Mouse (Mus musculus) lung, adult 2 months (tissue): Measurements from ENCODE around the gene Zbtb48.

Experiments used
- CTCF ChIP-seq: fragments of 200-500 bp; IDR thresholded peaks from 2 replicates; pipeline ENCODE4 v1.5.1; 2011; ENCODE audit warnings: mild to moderate bottlenecking, low read length, control low read depth; ENCODE audit not compliant: insufficient read depth
- POLR2A ChIP-seq: fragments of 200-500 bp; IDR thresholded peaks from 2 replicates; pipeline ENCODE4 v1.6.1; 2011; ENCODE audit warnings: low read depth, mild to moderate bottlenecking, control low read depth, low read length, borderline replicate concordance; ENCODE audit errors: extremely low read depth

DNA sequence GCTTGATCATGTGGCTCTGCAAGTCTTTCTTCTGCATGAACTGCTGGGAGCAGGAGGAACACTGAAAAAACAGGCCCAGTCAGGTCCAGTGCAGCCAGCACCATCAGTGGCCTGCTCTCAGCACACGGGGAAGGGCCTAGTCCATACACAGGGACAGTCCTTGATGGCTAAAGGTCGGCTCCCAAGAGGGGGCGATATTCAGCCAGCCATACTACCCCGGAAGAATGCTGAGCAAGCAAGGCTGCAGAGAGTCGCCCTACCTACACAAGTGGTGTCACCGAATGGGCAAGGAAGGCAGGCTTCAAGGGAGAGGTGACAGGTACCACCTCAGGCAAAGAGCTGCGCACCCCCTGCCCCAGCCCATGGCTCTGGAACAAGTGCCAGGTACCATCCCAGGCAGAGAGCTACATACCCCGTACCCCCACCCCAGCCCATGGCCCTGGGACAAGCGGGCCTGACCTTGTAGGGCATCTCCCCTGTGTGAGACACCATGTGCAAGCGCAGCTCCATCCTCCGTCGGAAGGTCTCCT, 5.8 kb downstream of the Zbtb48 start:
- peak; percentile 11; the same call in 1 of the 2 replicates for TF ChIP-seq CTCF
- TF ChIP-seq POLR2A = no peak
